8 mouse cellular contexts compared by ENCODE assay signal in the genomic region with DNA sequence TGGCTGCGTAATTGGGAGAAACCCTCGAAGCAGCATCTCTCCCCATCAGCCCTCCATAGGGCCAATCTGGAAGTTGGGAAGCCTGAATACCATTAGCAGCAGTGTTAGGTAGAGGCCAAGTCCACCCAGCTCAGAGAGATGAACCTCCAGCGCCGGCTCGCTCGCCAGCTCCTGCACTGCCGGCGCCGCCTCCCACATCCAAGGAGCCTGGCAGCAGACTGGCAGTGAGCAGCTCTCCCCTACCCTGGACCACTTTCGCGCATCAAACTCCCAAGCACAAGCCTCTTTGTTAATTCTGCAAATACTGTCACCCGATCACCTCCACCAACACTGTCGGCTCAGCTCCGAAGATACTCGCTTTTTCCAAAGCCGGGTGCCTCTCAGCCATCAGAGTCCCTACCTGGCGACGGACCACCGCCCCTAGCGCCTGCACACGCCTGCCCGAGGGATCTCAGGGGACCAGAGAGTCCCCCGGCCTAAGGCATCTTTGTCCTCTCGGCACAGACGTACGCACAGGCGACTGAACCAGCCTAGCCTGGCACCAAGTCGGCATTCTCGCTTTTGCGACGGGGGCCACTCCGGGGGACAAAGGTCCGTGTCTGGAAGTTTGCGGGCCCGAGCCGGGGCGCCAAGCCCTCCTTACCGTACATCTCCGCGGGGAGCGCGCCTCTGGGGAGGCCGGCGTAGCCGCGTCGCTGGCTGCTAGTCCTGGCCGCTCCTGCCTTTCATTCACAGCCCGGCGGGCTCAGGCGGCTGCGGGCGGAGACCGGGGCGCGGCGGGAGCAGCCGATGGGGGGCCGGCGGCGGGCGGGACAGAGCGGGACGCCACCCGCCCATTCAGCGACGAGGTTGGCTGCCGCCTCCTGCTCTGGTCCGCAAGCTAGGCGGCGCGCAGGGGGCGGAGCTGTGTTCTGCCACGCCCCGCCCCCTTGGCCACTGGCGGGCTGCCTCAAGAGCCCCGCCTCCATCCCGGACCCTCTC. TPM values are rescaled to one million over a fixed set of nuclear protein-coding genes. Genes with fewer than 3 reads are reported as not detected.
A peak's percentile ranks its signal among the peaks of the same experiment; 100 is the strongest.
DNase-seq lines count a peak whose midpoint lies in the region; TF ChIP-seq lines count a peak whose summit lies in the region.

Gene Efr3b (minus strand): TSS at position 855 of the 981 bp plus-strand sequence.

- TF ChIP-seq CTCF in left cerebral cortex, adult 2 months (IDR thresholded peaks at IDR 0.05), result peak; percentile 24

- H3K27ac ChIP-seq in left cerebral cortex, adult 2 months, result peak within 1 kb of the TSS; percentile 87

- peak within 1 kb of the TSS; percentile 95 for H3K4me3 ChIP-seq in left cerebral cortex, adult 2 months

- peak; percentile 90 to 92 for DNase-seq in adrenal gland, adult (ENCODE audit: inconsistent age in 2 of 2, low spot score in 1 of 2)
- peak; percentile 90 for DNase-seq in embryo, embryonic 10 days (ENCODE audit: low spot score)
- peak; percentile 78 for DNase-seq in gastrocnemius, postnatal 25 days
- peak; percentile 75 for DNase-seq in induced T-regulatory cell, adult 2 months (ENCODE audit: low read depth)
- peak; percentile 84 to 89 for DNase-seq in left cerebral cortex, adult 2 months (ENCODE audit: extremely low spot score in 1 of 2, low spot score in 2 of 2)
- peak; percentile 84 to 91 for DNase-seq in lung, postnatal 4 days
- peak; percentile 92 for DNase-seq in right cerebral cortex, adult 18-20 months
- peak; percentile 49 for DNase-seq in urinary bladder, adult 2 months (ENCODE audit: low spot score)

- intact Hi-C loops in left cerebral cortex, adult 2 months (cut with DNase I), result loop anchor here (1.0 to 2.0 kb wide), 3 partner anchors 32 to 55 kb away; partner anchors contain the start of gene Dnajc27

RNA-seq across cellular contexts. Expression of gene Efr3b, which starts in this region (rescaled TPM):
- 1 to 10 TPM; 3.1 to 6.0 TPM for total RNA-seq in gastrocnemius, postnatal 25 days (2021)
- 100 to 1,000 TPM; 104 to 114 TPM for total RNA-seq in left cerebral cortex, adult 2 months (2021)
- 1.6 and 1.8 TPM in 2 replicates for polyA plus RNA-seq in urinary bladder, adult 2 months (2012; rRNA removed)

Comparison
In these comparisons a context has a peak if more than half of its experiments do, and no peak if none do; other contexts are left out.
1. Peak in every context shown above with its lines: DNase-seq, H3K4me3 ChIP-seq and H3K27ac ChIP-seq.
2. RNA of gene Efr3b (total RNA-seq): 104 to 114 TPM in left cerebral cortex, adult 2 months; 3.1 to 6.0 TPM in gastrocnemius, postnatal 25 days; every median in the first group is over 10 times any median in the second.